Mouse (Mus musculus) cerebellum, adult 2 months (tissue): ENCODE data around the gene Hcrtr1. TPM values are rescaled to one million over a fixed set of nuclear protein-coding genes. Genes with fewer than 3 reads are reported as not detected.

Experiments
- DNase-seq, 2 experiments: peaks; one replicate each; pipeline ENCODE4 v3.0.0; 2021
- H3K27ac ChIP-seq: fragments of 200-500 bp; 2 replicates; pipeline ENCODE4 v1.5.1; 2012; ENCODE audit warnings: low read length, control low read depth, inconsistent platforms; ENCODE audit not compliant: insufficient read depth
- H3K27me3 ChIP-seq: fragments of 200-500 bp; 2 replicates; pipeline ENCODE4 v1.6.1; 2012; ENCODE audit warnings: inconsistent platforms, mild to moderate bottlenecking, low read length, moderate library complexity; ENCODE audit not compliant: control insufficient read depth, insufficient read depth
- H3K4me1 ChIP-seq: fragments of 200-500 bp; 2 replicates; pipeline ENCODE4 v1.6.1; 2011; ENCODE audit warnings: low read length; ENCODE audit not compliant: control insufficient read depth, insufficient read depth
- H3K4me3 ChIP-seq: fragments of 200-500 bp; replicated peaks from 2 replicates; pipeline ENCODE3; 2011; ENCODE audit warnings: mild to moderate bottlenecking, low read depth, low read length, control low read depth; ENCODE audit not compliant: insufficient read depth
- CTCF ChIP-seq: fragments of 200-500 bp; IDR thresholded peaks from 2 replicates; pipeline ENCODE4 v1.5.1; 2011; ENCODE audit warnings: low read depth, mild to moderate bottlenecking, control low read depth, low read length, moderate library complexity, borderline replicate concordance; ENCODE audit not compliant: insufficient read depth
- POLR2A ChIP-seq: fragments of 200-500 bp; IDR thresholded peaks from 2 replicates; pipeline ENCODE4 v1.6.1; 2011; ENCODE audit warnings: low read length, control low read depth, borderline replicate concordance; ENCODE audit not compliant: insufficient read depth
- WGBS: fragments of 180-500 bp; shearing (Covaris S2); methylation state at CpG from one replicate; pipeline ENCODE4 v1.1.7; 2018; 5-methylcytosine and 5-hydroxymethylcytosine counted together
- polyA plus RNA-seq: library from polyadenylated mRNA; depleted of rRNA; stranded (reverse); fragments of >200 nt; gene quantifications from 2 replicates; pipeline ENCODE4 v1.2.3, GENCODE M21; 2012

Hcrtr1 gene
- polyA plus RNA-seq, 1 experiment: 5.2 TPM

- no peaks in the 10 kb centered on the region for H3K27me3 ChIP-seq
- H3K27ac ChIP-seq: no peak overlapping the region
- 0 out of 2 replicates have a peak, but pooled peaks cover 4% of the 10 kb centered on the region for H3K4me1 ChIP-seq
- no peak for TF ChIP-seq POLR2A
- TF ChIP-seq CTCF: no peak
- no peak overlapping the region for H3K4me3 ChIP-seq
- DNase-seq: no peak
- 76% methylated on average over 18 of the region's 18 CpGs for WGBS
These were observed 26.9 kb upstream of the Hcrtr1 start for GRCm38 (mm10) chr4:130166061-130166460.

- WGBS: 87% methylated on average over 6 of the region's 6 CpGs
- TF ChIP-seq CTCF (no peak), POLR2A (no peak)
- Histone ChIP-seq H3K27ac (no peak overlapping the region), H3K4me1 (0 out of 2 replicates have a peak, but pooled peaks cover 4% of the 10 kb centered on the region), H3K4me3 (no peak overlapping the region), H3K27me3 (no peaks in the 10 kb centered on the region)
- DNase-seq: no peak
These were observed 25.0 kb upstream of the Hcrtr1 start for GRCm38 (mm10) chr4:130164121-130164520.

- TF ChIP-seq POLR2A: no peak
- no peak for TF ChIP-seq CTCF
- DNase-seq: no peak
- Histone ChIP-seq H3K4me1 (0 out of 2 replicates have a peak, but pooled peaks cover 4% of the 10 kb centered on the region), H3K4me3 (no peak overlapping the region), H3K27ac (no peak overlapping the region), H3K27me3 (no peaks in the 10 kb centered on the region)
- WGBS: 20% methylated on average over 20 of the region's 20 CpGs
These were observed 24.3 kb upstream of the Hcrtr1 start for GRCm38 (mm10) chr4:130163391-130163861.

- TF ChIP-seq POLR2A (no peak), CTCF (no peak)
- Histone ChIP-seq H3K27ac (no peak overlapping the region), H3K4me3 (no peak overlapping the region), H3K27me3 (no peaks in the 10 kb centered on the region), H3K4me1 (no peaks in the 10 kb centered on the region)
- no peak for DNase-seq
- 23% methylated on average over 4 of the region's 4 CpGs for WGBS
These were observed 22.2 kb upstream of the Hcrtr1 start for GRCm38 (mm10) chr4:130161349-130161748.

GRCm38 (mm10) chr4:130156812-130157371 is 17.7 kb upstream of the Hcrtr1 start:
- no peak for DNase-seq
- WGBS: 76% methylated on average over 12 of the region's 12 CpGs
- TF ChIP-seq POLR2A (no peak), CTCF (no peak)

GRCm38 (mm10) chr4:130154250-130154649 is 15.1 kb upstream of the Hcrtr1 start:
- Histone ChIP-seq H3K27ac (no peak overlapping the region), H3K4me1 (no peaks in the 10 kb centered on the region), H3K4me3 (no peak overlapping the region), H3K27me3 (peaks cover 2% of the 10 kb centered on the region; the same call in 1 of the 2 replicates)
- TF ChIP-seq POLR2A (no peak), CTCF (no peak)
- 80% methylated on average over 3 of the region's 3 CpGs for WGBS
- no peak for DNase-seq

More at GRCm38 (mm10) chr4:130156812-130157371, 17.7 kb upstream of the Hcrtr1 start:
- Histone ChIP-seq H3K27ac (no peak overlapping the region), H3K4me3 (no peak overlapping the region), H3K4me1 (no peaks in the 10 kb centered on the region), H3K27me3 (peaks cover 2% of the 10 kb centered on the region; the same call in 1 of the 2 replicates)

GRCm38 (mm10) chr4:130148405-130148804 is 9.2 kb upstream of the Hcrtr1 start:
- TF ChIP-seq POLR2A: no peak
- Histone ChIP-seq H3K4me3 (no peak overlapping the region), H3K27me3 (peaks cover 2% of the 10 kb centered on the region; the same call in 1 of the 2 replicates), H3K4me1 (no peaks in the 10 kb centered on the region), H3K27ac (no peak overlapping the region)
- 88% methylated on average over 10 of the region's 10 CpGs for WGBS
- DNase-seq: no peak

- H3K27me3 ChIP-seq: no peaks in the 10 kb centered on the region; the same call in 1 of the 2 replicates
- WGBS: 39% methylated on average over 3 of the region's 3 CpGs
- H3K4me1 ChIP-seq: 0 out of 2 replicates have a peak, but pooled peaks cover 3% of the 10 kb centered on the region
- H3K27ac ChIP-seq: no peak overlapping the region
- H3K4me3 ChIP-seq: no peak overlapping the region
- no peak for DNase-seq
- TF ChIP-seq POLR2A: no peak
- no peak for TF ChIP-seq CTCF
These were observed 2.6 kb upstream of the Hcrtr1 start for GRCm38 (mm10) chr4:130141786-130142185.
